Mouse (Mus musculus) heart, adult 9 months (tissue): ENCODE data around the gene Hist1h1b.
"Not testable (repeated sequence)": the region's sequence is repeated elsewhere in the genome, so short reads cannot be mapped to it uniquely, and the experiment has no call there.

ENCODE experiments used
- DNase-seq, 2 experiments: peaks; one replicate each; pipeline ENCODE4 v3.0.0; 2022; ENCODE audit warnings: low spot score in 2 of 2

Gene Hist1h1b

GRCm38 (mm10) chr13:21779767-21780731, at the start of gene Hist1h1b:
Gene Hist1h1b, minus strand, starts transcription at chr13:21780625.
- peak; percentile 35 to 56 for DNase-seq

- DNase-seq: no peak
Measured at GRCm38 (mm10) chr13:21828511-21828910, 48.1 kb upstream of the Hist1h1b start.

GRCm38 (mm10) chr13:21820082-21820890, 39.9 kb upstream of the Hist1h1b start:
- DNase-seq: not testable (repeated sequence)

- DNase-seq: not testable (repeated sequence)
Measured at GRCm38 (mm10) chr13:21812092-21812491, 31.7 kb upstream of the Hist1h1b start.

- peak; percentile 45 to 64 for DNase-seq
Measured at GRCm38 (mm10) chr13:21811539-21811938, 31.1 kb upstream of the Hist1h1b start, which contains the start of gene Hist1h4m. Gene Hist1h4m, plus strand, starts transcription at chr13:21811746.

GRCm38 (mm10) chr13:21811074-21811473, 30.6 kb upstream of the Hist1h1b start:
- not testable (repeated sequence) for DNase-seq

GRCm38 (mm10) chr13:21810073-21810472, 29.6 kb upstream of the Hist1h1b start, which contains the start of the genes Hist1h2bq and Hist1h2ao:
Gene Hist1h2bq, minus strand, starts transcription at chr13:21810197.
Gene Hist1h2ao, plus strand, starts transcription at chr13:21810465.
- not testable (repeated sequence) for DNase-seq

GRCm38 (mm10) chr13:21803058-21803457, 22.6 kb upstream of the Hist1h1b start:
- not testable (repeated sequence) for DNase-seq

- DNase-seq: not testable (repeated sequence)
Measured at GRCm38 (mm10) chr13:21797163-21797562, 16.7 kb upstream of the Hist1h1b start.

GRCm38 (mm10) chr13:21795584-21795983, 15.2 kb upstream of the Hist1h1b start:
- no peak for DNase-seq

GRCm38 (mm10) chr13:21790601-21791283, 10.3 kb upstream of the Hist1h1b start:
- DNase-seq: no peak

- no peak for DNase-seq
Measured at GRCm38 (mm10) chr13:21789925-21790324, 9.5 kb upstream of the Hist1h1b start.

GRCm38 (mm10) chr13:21787760-21788593, 7.6 kb upstream of the Hist1h1b start:
- no peak for DNase-seq

GRCm38 (mm10) chr13:21786899-21787629, 6.6 kb upstream of the Hist1h1b start, which contains the start of the genes Hist1h2an and Hist1h2bp:
Gene Hist1h2an, minus strand, starts transcription at chr13:21787218.
Gene Hist1h2bp, plus strand, starts transcription at chr13:21787461.
- DNase-seq: peak; percentile 94

GRCm38 (mm10) chr13:21786189-21786898, 5.9 kb upstream of the Hist1h1b start:
- no peak for DNase-seq

- no peak for DNase-seq
Measured at GRCm38 (mm10) chr13:21784311-21784710, 3.9 kb upstream of the Hist1h1b start.

GRCm38 (mm10) chr13:21783734-21784161, 3.3 kb upstream of the Hist1h1b start:
- no peak for DNase-seq

- DNase-seq: peak; percentile 73 to 89
Measured at GRCm38 (mm10) chr13:21783255-21783617, 2.8 kb upstream of the Hist1h1b start, which contains the start of gene Hist1h3i. Gene Hist1h3i, minus strand, starts transcription at chr13:21783370.
